Mouse (Mus musculus) thymus, postnatal 25 days (tissue): ENCODE measurements around the gene Ubxn11.
"Not testable (repeated sequence)": the region's sequence is repeated elsewhere in the genome, so short reads cannot be mapped to it uniquely, and the experiment has no call there.

Experiments used
- DNase-seq: peaks from one replicate; pipeline ENCODE4 v3.0.0; 2022

Gene Ubxn11

DNA sequence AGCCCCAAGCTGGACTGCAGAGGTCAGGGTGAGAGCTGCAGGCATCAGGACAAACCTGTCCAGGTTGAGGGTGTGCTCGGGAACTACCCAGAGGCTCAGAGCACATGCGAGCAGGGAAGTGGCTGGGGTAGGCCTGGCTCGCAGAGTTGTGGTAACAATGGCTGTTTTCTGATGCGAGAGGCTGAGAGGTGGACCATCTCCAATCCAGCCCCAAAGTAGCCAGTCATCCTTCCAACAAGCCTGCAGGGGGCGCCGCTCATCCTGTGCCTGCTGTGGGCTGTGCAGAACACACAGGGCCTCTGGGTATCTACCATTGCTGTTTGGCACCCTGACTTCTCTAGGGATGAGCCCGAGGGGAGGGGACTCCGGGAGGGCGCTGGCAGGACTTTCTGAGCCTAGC lies 17.3 kb downstream of the Ubxn11 start:
- peak; percentile 66 for DNase-seq

DNA sequence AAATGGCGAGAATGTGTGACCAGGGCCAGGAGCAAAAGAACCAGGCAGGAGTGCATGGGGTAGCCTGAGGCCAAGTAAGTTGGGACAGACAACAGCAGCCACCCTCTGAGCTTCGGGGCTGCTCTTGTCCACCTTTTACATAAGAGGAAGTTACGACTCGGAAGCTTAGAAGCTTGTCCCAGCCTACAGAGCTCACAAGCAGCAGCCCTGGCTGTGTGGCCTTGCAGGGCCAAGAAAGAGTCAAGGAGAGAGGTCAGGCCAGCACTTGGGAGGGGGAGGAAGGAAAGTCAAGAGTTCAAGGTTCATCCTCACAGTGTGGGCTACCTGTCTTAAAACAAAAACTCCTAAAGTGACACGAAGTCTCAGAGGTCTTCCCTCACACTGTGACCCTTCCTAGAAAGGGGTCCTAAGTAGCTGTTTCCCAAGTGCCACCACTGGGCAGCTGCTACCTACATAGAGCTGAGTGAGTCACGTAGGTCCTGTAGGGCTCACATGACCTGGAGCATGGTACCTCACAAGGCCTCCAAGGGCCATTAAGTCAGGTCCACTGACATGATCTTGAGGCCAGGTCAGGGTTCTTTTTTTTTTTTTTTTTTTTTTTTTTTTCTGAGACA lies 17.9 kb downstream of the Ubxn11 start:
- peak; percentile 25 for DNase-seq

DNA sequence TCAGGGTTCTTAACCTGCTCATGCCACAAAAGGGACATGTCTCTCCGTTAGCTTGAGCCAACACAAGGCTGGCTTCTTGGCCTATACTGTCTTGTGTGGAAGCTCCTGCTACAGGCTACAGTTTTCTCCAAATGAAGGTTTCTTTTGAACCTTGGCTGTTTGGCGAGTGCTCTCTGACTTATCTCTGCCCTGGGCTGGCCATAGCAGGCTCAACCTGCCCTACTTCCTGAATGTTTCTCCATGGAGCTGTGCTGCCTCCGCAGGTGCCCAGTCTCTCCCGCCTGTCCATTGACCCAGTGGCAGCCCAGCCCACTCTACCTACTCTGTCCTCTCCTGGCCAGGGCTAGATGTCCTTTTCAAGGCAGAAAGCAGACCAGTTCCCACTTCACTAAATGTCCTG lies 18.5 kb downstream of the Ubxn11 start:
- DNase-seq, result peak; percentile 60

DNA sequence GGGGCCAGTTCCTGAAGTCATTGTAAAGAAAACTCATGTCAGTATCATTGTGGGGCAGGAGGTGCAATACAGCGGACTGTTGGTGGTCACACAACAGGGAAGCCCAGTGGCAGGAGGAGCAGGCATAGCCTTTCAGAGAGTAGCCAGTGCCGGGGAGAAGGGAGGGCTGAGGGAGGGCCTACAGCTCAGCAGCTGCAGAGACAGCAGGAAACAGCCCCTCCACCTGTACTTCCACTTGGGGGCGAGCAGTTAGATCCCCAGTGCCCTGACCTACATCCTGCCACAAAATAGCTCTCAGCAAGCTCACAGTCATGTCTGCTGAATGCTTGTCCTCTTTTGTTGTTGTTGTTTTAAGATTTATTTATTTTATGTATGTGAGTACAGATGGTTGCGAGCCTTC lies 19.2 kb downstream of the Ubxn11 start:
- peak; percentile 88 for DNase-seq

DNA sequence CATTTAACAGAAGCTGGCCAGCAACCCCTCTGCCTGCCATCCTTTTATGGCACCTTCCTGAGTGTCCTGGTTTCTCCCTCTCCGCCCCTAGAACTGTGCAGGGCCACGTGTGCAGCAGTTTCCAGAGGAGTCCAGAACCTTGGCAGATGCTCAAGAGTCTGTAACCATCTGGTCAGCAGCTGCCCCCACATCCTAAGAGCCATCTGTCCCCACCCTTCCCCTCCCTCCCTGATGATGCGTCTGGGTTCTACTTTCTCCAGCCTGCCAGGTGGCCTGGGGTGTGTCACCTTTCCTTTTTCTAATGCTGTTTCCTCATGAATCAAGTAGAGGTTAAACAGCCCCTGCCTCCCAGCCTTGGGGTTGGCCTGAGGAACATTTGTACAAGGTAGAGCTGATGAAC lies 19.9 kb downstream of the Ubxn11 start:
- DNase-seq, result peak; percentile 54

DNA sequence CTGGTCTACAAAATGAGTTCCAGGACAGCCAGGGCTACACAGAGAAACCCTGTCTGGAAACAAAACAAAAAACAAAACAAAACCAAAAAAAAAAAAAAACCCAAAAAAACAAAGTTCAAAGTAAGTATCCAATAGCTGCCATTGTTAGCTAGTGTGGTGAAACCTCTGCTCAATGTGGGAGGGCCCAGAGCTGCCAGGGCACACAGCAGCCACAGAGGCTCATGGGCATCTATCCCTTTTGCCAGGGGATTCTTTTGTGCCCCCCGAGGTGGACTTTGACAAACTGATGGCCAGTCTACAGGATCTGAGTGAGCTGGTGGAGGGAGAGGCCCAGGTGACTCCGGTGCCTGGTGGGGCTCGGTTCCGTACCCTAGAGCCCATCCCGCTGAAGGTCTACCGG lies 20.8 kb downstream of the Ubxn11 start:
- DNase-seq, result peak; percentile 33

DNA sequence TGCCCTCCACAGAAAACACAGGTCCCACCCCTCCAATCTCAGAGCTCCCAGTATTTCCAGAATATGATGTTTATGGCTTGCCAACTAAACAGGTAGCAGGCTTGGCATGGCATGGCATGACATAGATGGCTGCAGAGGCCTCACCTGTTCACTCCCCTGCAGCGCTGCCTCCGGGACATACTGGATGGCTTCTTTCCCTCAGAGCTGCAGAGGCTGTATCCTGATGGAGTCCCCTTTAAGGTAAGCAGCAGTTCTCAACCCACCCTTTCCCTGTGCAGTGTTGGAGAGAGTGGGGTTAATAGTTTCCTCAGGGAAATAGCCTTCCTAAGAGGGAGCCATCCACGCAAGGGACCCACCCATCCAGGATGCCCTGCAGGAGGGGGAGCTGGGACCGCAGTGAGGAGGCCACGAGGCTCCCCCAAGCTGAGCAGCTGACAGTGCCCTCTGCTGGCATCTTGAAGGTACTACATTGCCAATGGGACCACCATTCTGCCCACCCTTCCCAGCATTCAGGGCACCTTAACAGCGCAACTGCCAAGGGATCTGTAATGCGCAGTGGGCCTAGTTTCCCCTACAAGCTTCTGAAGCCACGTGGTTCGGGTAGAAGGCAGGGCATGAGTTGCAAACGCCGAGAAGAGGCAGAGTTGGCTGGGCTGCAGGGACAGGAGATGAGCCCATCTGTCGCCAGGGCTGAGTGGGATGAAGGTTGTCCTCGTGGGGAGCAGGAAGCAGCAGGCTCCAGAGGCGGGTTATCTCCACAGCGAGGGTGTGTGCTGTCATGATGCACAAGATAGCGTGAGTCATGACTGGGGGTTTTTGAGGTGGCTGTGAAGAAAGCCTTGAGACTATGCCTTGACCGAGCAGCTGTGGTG lies 21.5 kb downstream of the Ubxn11 start:
- peak; percentile 86 for DNase-seq

DNA sequence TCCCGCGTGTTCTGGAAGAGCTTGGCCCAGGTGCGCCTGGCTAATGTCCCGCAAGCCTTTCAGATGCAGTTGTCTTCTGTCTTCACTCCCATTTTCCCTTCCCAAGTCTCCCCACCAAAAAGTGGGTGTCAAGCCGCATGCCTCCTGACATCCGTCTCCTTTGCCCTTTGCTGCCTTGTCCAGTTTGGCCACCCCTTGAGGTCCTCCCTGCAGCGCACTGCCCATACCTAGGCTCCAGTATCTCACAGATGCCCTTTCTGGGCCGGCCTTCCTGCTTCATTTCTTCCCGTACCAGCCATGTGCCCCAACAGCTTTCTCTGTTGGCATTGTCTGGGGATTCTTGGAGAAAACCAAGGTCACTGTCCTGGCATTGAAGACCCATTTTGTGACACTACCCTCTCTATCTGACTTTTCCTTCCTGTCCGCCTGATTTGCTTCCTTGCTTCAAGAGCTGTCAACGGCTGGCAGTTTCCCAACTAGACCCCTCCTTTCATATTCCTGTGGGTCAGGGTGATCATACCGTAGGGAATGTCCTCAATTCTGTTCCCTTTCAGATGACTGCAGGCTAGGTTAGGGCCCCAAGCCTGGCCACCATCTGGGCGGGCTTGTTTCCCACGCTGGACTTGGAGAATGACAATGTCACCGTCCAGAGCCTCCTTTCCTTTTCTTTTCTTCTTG lies 23.2 kb downstream of the Ubxn11 start:
- no peak for DNase-seq

DNA sequence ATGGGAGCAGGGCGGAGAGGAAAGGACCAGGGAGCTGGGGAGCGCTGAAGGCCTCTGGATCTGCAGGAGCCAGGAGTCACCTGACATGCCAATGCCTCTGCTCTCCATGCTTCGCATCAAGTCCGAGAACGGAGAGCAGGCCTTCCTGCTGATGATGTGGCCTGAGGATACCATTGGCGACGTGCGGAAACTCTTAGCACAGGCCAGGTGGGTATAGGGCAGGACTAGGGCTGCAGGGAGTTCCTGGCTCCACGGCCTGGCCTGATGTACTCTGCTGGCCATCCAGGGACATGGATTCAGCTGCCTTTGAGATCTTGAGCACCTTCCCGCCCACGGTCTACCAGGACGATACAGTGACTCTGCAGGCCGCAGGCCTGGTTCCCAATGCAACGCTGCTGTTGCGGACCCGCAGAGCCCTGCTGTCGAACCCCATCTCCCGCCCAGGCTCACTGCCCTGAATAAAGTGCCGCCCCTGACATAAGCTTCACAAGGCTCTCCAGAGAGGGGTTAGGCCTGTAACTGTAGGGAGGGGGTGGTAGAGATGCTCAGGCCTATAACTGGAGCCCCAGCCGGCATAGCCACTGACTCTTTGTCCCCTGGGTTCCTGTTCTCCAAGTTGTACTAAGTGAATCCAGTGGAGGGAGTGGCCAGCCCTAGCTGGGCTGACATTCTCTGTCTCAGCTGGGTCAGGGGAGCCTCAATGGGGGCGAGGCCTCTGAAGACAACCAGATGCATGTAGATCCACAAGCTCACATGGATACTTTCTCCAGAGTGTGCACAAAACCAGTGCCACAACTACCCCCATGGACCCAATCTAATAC lies 24.1 kb downstream of the Ubxn11 start:
- no peak for DNase-seq

DNA sequence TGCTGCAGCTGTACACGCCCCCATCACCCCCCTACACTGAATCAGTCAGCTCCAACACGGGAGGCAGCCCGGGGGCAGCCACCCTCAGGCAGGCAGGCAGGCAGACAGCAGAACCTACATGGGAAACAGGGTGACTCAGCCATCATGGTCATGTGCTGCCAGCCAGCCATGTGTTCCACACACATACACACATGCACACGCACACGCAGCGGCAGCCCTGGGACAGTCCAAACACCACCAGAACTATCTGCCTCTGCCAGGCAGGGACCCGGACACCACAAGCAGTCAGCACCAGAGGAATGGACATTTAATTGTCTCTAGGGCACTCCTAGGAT lies 24.7 kb downstream of the Ubxn11 start:
- DNase-seq, result no peak

DNA sequence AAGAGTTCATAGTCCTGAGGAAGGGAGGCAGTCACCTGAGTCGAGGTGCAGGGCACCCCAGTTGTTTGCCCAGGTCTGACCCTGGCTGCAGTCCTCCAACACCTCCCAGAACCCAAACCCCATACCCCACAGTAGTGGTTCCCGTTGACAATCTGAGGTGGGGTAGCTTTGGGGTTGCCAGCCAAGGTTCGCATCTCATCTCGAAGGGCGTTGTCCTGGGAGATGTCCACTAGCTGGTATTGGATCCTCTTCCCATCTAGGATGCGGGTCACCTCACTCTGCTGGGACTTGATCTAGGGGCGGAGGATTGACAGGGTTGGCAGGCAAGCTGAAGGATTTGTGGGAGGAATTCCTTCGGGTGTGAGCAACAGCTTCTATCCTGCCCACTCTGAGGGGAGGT lies 25.4 kb downstream of the Ubxn11 start:
- DNase-seq, result no peak

DNA sequence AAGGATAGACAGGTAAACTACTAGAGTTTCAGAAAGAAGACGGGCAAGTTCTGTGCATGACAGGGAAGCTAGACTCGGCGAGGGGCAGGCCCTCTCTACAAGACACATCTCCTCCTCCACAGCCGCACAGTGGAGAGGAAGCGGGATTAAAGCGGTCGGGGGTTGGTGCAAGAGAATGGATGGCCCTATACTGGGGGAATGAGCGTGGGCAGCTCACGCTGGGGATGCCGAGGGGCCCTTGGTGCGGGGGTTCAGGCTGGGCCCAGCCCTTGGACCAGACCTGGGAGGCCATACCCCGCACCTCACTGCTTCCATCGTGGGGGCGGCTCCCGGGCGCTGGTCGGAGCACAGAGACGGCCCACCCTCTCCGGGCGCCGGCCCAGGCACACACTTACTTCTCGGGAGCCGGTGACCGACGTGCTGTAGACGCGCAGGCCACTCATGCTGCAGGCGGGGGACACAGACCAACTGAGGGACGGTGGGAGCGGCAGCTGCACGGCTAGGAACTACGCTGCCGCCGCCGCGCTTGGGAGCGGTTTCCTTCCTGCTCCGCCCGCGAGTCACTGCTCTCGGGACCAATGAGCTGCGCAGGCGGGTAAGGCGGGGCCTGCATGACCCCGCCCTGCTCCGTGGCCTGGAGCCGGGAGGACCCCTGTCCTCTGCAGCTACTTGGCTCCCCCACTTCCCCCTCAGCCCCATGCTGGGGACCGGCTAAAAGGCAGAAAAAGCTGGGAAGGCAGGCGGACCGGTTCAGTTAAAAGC lies 26.0 kb downstream of the Ubxn11 start, which contains the start of gene Sh3bgrl3:
Gene Sh3bgrl3 (minus strand): TSS at position 569 of the 762 bp plus-strand sequence.
- peak; percentile 92 for DNase-seq

DNA sequence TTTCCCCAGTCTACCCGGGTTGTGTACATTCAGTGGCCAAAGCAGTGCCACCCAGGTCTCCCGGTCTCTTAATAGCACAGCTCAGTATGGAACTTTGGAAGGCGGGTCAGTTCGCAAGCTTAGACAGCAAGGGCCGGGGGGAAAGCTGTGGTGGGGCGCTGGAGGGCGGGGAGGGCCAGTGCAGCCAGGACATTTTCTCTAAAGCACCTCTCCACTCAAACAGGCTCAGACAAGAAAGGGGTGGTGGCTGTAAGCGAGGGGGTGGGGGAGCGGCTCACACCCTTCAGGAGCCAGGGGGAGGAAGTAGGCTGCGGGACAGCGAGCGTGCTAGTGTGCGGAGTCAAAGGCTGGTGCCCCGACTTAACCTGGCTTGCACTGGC lies 26.6 kb downstream of the Ubxn11 start:
- DNase-seq, result peak; percentile 61

DNA sequence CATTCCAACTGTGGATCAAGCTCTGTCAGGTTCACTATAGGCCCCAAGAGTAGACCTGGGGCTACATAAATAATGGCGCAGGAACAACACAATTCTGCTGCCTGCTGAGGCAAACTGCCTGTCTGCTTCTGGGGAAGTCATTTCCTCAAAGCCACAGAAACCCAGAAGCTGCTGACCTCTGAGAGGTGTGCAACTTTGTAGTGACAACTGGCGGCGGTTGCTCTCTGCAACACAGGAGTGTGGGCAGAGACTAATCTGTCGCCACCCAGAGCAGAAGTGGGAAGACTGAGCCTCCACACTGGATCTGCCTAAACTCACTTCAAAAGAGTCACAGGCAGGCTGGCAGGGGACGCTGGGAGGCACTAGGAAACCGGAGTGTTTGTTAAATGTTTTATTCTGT lies 27.1 kb downstream of the Ubxn11 start:
- DNase-seq, result peak; percentile 27

DNA sequence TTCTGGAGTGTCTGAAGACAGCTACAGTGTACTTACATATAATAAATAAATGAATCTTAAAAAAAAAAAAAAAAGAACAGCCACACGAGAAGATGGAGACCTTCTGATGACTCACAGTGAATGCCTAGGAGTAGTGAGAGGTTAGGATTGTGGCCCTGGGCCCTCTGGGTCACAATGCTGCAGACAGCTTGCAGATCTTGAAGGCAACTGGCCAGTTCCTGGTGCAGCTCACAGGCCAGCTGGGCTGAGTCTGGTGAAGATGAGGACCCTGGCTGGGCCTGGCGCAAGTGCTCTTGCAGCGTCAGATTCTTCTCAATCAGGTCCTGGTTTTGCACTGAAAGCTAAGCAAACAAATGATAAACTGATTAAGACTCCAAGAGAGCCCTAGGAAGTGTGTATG lies 29.7 kb downstream of the Ubxn11 start:
- DNase-seq, result no peak

DNA sequence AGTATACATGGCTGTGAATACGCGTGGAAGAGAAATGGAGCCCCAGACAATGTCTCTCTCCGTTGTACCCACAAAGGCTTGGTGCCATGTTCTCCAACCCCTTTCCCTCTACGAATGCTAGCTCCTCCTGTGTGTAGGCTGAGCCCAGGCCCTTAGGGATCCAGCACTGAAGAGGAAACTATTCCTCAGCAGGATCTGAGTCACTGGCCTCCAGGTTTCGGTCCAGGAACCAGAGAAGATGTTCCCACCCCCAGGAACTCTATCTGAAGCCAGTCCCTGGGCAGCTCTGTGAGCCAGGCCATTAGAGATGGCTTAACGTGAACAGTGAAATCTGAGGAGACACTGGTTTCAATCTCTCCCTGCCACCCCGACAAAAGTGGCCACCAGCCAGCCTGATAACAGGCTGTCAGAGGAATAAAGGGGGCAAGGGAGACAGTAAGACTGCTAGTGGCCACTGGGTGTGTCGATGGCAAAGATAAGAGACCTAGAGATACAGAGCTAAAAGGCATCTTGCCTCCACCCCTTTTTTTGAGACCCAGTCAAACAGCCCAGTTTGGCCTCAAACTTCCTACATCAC lies 30.2 kb downstream of the Ubxn11 start:
- DNase-seq, result no peak

DNA sequence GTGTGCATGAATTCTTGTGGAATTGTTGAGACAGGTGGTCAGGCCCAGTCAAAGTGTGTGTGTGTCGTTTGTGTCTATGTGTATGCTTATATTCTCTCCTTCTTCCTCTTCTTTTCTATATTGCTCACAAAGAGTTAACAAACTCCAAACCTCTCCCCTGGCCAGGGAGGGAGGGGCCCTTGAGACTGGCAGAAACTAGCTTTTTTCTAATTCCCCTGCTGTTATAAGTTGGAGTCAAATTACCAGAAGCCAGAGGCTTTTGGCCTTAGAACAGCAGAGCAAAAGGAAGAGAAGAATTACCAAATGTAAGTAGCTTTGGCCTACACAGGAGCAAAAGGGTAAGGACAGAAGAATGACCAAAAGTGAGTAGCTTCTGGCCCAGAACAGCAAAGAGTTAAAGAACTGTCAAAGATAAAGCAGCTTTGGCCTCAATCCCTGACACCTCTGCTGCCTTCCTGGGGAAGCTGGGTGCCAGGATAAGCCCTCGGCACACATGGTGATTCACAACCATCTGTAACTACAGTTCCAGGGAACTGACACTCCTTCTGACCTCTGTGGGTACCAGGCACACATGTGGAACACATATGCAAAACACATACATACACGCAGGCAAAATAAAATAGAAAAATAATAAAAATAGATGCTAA lies 34.0 kb downstream of the Ubxn11 start:
- DNase-seq, result no peak

DNA sequence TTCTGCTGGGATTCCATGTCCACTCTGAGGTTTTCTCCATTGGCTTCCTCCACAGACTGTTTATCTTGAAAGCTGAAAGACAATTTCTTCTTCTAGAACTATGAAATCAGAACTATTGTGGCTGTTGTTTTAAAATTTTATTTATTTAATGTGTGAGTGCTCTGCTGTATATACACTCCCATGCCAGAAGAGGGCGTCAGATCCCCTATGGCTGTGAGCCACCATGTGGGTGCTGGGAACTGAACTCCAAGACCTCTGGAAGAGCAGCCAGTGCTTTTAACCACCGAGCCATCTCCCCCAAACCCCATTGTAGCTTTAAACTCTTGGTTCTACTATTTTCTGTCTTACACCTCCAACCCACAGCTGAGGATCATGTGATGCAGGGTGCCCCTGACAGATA lies 36.5 kb downstream of the Ubxn11 start:
- DNase-seq, result no peak

DNA sequence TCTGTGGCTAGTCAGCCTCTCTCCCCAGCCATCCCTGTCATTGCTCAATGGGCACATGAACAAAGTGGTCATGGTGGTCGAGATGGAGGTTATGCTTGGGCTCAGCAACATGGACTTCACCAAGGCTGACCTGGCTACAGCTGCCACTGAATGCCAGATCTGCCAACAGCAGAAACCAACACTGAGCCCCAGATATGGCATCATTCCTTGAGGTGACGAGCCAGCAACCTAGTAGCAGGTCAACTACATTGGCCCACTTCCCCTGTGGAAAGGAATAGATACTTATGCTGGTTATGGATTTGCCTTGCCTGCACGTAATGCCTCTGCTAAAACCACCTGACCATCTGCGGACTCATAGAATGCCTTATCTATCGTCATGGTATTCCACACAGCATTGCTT lies 41.9 kb downstream of the Ubxn11 start:
- not testable (repeated sequence) for DNase-seq

DNA sequence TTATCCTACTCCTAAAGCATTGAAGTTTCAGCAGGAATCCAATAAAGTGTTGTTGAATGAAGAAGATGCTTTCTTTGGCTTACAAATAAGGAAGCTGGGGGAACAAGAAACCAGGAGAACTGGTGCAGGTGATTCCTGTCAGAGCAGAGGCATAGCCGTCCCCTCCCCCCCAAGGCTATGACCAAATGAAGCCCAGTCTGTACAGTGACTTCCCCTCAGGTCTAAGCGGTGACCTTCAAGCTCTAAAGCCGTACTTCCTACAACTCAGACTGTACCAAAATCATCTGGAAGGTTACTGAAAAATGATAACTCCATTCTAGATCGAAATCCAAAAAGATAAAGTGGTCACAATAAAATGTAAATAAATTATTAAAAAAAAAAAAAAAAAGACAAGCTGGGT lies 47.0 kb downstream of the Ubxn11 start:
- no peak for DNase-seq

DNA sequence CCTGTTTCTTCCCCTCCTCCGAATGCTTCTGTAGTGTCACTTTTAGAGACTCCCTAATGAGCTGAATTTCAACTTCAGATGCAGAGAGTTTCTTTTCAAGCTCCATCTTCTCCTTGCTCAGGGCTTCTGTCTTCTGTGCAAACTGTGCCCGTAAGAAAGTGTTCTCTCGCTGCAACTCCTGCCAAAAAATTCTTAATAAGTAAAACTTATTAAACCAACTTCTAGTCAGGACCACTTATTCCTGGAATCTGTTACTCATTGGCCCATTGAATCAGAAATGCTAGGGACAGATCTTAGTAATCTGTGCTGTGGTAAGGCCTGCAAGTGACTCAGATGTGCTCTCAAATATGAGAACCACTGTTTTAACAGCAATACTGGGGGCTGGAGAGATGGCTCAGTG lies 49.7 kb downstream of the Ubxn11 start:
- no peak for DNase-seq

DNA sequence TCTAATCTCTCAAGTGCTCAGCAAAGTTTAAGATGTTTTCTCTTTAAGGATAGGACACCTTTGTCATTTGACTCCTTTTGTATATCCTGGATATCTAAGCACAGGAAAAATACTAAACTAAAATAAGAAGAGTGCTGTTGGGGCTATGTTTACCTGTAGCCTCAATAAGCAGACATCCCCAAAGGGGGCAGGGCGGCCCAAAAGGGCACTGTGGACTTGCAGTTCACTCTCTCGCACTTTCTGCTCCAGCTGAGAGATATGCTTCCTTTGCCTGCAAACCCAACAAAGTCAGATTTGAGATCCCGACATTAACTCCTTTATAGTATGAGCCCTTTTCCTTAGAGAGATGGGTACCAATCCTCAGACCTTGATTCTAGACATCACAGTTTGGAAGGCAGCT lies 51.3 kb downstream of the Ubxn11 start:
- DNase-seq, result no peak
